Mouse (Mus musculus) layer of hippocampus, postnatal 36 days (tissue): Measurements from ENCODE around the gene Gm42906. TPM values are rescaled to one million over a fixed set of nuclear protein-coding genes. Genes with fewer than 3 reads are reported as not detected.

Source experiments
- DNase-seq, 2 experiments: peaks; one replicate each; pipeline ENCODE4 v3.0.0; 2022
- total RNA-seq, 2 experiments: library from RNA; stranded (reverse); gene quantifications; 2 replicates each; pipeline ENCODE4 v1.2.3; 2021

Gm42906 gene
- total RNA-seq, 2 experiments from 2014 or later: not detected

- no peak for DNase-seq
Observed at GRCm38 (mm10) chr5:151187336-151187735, 240.6 kb downstream of the Gm42906 start.

- no peak for DNase-seq
Observed at GRCm38 (mm10) chr5:151185286-151185856, 242.6 kb downstream of the Gm42906 start.

DNA sequence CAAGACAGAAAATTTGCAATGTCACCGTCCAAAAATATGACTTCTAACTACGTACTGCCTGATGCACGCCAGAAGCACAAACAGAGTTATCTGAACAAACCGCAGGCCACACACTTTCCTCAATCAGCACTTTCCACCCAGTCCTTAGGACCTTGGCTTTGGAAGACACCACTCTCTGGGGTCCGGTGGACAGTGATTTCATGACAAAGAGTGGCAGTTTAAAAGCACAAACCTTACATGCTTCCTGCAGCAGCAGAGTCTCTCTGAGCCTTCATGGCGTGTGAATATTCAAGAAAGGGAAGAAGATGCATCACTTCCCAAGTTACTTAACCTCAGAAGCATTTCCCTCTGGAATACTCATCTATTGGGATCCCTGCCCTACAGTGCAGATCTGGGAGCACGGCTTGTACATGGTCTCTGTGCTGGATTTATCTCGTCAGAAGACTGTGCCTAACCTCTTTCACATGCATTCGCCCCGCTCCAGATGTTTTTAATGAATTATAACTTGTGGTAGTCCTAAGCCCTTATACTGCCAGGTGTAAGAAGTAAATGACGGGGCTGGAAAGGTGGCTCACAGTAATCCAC, 244.2 kb downstream of the Gm42906 start:
- no peak for DNase-seq

- no peak for DNase-seq
Observed at GRCm38 (mm10) chr5:151181288-151181687, 246.7 kb downstream of the Gm42906 start.

DNA sequence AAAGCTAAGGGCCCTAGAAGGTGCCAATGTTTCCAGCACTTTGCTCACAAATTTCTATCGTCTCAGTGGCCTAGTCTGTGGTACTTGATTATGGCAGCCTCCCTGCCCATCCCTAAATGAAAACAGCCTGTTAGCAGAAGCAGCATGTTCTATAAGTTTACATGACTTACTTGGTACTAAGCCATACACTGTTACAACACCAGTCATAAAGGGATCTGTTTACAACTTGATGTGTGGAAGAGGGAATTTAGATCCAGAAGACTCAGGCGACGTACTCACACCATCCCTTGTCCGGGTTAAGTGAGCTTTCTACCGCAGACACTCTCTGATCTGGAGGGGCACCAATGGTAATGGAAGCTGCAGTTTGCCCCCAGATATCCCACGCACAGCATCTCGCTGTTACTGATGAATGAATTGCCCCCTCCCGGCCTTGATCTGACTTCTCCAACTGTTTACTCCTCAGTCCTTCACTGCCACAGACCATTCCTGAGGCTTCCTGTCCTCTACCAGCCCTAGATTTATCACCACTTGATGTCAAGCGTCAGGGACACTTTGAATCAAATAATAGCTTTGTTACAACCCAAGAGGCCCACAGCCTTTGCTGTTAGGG, 247.7 kb downstream of the Gm42906 start:
- DNase-seq: no peak

DNA sequence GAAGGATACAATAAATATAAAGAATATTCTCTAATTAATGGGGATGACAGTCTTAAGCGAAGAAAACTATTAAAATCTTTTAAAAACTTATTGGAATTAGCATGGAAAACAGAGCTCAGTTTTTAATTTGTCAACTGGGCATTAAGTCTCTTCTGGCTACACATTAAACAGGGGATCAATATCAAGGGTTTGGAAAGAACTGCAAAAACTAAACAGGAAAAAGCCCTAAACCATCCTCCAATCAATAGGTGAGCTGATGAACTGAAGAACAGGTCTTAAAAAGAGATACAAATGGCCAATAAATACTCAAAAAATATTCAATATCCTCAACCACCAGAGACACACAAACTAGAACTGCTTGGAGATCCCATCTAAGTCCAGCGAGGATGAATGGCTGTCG, 250.8 kb downstream of the Gm42906 start:
- no peak for DNase-seq

DNA sequence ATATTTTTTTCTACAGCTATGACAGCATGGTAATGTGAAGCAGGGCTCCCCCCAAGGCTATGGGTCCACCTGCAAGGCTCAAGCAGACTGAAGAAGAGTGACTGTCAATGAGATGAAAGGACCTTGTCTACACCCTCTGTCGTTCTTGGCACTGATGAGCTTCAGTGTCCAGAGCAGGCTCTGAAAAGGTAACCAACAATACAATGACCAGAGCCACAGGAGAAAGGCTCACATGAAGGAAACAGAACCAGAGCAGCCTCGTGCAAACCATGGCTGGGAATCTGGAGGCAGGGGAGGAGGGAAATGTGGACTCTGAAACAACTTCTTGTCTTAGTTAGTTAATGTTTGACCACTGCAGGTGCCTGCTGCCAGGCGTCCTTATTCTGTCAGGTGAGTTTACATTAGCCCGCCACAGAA, 252.1 kb downstream of the Gm42906 start:
- DNase-seq: no peak

DNA sequence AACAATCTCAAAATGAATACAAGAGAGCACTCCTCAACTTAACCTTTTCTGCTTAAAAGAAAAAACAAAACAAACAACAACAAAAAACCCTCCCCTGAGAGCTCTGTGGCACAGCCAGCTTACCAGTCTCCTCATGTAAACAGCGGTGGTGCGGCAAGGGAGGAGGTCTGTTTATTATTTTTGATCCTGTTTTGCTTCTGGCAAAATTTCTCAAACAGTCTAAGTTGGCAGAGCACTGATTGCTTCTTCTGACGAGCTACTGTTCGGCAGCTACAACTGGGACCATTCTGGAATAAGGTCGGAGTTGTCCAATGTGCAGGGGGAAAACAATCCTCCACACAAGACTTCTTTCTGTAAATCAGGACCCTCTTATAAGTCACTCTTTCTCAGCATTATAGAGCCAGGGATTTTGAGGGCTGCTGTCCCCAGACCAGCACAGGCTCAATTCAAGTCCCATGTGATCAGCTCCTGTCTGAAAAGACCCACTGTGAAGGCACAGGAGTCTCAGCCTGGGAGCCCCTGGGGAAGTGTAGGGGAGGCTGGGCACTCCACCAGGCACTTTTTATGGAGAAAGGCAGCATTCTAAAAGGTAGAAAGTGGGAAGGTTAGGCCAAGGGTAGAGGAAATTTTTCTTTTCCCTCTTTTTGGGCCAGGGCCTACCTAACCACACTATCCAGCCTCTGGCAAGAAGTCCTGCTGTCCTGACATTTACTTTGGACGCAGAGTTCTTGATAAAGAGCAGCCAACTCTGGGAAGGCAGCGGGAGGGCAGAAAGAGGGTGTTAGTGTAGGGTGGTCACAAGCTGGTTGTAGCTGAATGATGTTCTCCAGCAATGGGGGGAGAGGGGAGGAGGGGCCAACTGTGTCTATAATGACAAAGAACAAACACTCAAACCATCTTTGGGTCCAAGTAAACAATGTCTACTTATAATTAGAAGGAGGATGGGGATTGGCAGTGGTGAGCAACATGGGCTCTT, 253.2 kb downstream of the Gm42906 start:
- peak in 1 of 2 experiments; percentile 11 for DNase-seq

GRCm38 (mm10) chr5:151173774-151174173, 254.2 kb downstream of the Gm42906 start:
- DNase-seq: no peak

GRCm38 (mm10) chr5:151170168-151170750, 257.7 kb downstream of the Gm42906 start:
- DNase-seq: no peak

DNA sequence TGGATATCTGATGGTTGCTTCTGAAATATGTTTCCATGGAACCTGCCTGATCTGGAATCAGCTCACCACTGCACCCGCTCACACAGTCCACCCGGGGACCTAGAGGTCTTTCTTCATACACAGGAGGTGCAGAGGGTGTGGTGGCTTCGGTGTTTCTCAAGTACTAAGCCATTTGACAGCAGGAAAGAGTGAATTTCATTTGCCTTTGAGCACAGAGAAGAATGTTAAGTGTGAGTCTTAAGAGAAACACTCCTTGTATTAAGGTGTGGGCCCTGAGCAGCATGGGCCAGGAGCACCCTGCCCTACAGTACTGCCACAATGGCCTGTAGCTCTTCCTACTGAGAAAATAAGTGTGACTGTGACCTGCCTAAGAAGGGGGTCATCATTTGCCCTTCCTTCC, 259.8 kb downstream of the Gm42906 start:
- no peak for DNase-seq

DNA sequence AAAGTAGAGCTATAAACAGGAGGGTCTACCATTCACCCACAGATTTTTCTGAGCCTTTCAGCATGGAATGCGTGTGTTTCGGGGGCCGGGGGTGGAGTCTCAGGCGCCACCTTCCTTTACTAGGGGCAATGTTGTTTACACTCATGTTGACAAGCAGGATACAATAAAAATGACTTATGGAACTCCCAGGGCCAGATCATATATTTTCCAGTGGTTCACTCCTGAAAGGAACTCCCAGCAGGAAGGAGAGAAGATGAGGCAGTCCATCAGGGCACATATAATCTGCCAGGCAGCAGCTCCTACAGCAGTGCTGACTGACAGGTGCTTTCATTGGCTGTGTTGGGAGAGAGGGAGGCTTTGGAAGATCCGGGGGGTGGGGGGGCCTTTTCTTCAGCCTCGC, 260.3 kb downstream of the Gm42906 start:
- no peak for DNase-seq

DNA sequence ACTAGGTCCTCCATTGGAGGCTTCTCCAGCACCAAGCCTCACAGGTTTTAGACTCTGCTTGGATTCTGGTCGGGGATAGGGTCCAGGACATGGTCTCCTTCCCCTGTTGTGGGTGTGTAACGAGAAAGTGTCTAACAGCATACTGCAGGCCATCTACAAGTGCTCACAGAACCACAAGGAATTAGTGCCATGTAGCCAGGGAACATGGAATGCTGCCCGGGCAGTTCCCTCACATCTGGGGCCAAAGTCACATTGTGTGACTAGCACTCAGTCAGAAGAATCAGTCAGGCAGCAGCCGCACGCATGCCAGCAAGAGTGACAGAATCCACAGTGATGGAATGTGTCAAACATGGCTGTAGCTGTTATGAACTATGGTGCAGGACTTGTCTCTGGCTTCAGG, 261.7 kb downstream of the Gm42906 start:
- peak; percentile 28 to 53 for DNase-seq

GRCm38 (mm10) chr5:151165381-151166016, 262.5 kb downstream of the Gm42906 start:
- no peak for DNase-seq

- DNase-seq: no peak
Observed at GRCm38 (mm10) chr5:151164815-151165214, 263.1 kb downstream of the Gm42906 start.

GRCm38 (mm10) chr5:151162642-151163041, 265.3 kb downstream of the Gm42906 start:
- no peak for DNase-seq

DNA sequence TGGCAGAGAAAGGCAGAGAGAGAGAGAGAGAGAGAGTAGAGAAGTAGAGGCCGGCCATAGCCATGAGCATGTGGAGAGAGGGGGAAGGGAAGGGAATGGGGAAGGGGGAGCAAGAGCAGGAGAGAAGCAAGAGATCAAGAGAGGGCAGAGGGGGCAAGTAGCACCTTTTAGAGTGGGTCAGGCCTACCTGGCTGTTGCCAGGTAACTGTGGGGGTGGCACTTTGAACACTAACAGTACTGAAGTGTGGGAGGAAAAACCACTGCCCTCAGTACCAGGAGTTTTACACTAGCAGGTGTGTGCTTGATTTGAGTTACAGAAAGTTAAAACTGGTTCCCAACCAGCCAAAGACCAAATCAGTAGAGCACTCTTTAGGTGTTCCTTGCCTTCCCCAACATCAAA, 272.7 kb downstream of the Gm42906 start:
- DNase-seq: no peak

DNA sequence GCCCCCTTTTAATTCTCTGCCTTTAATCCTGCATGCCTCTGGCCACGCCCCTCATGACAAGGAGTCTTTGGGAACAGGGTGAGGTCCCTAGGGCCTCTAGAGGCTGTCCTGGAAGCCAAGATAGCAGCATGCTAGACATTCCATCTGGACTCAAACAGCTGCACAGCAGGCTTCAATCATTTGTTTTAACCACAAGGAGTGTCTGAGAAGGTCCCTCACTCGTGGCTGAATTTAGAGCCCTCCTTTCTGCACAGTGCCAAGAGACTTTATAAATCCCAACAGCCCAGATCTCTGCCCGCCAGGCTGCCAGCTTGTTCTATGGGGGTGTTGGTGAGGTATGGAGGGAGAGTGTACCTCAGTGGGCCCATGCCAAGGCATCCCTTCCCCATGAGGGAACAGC, 273.2 kb downstream of the Gm42906 start:
- no peak for DNase-seq

DNA sequence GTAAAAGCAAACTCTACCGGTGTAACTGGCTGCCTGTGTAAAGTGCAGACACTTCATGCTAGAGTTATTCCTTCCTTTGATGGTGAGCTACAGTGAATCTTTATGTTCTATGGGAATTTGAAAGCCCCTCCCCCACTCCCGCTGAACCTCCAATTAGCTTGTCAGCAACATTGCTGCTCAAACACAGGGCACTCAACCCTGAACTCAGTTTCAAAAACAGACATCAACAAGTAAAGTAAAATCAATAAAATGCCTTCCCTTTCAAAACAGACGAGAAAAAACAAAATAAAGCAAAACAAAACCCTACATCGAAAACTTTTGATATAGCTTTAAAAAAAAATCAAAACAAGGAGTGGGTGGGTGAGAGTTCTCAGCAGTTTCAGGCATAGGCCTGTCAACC, 273.9 kb downstream of the Gm42906 start:
- no peak for DNase-seq

DNA sequence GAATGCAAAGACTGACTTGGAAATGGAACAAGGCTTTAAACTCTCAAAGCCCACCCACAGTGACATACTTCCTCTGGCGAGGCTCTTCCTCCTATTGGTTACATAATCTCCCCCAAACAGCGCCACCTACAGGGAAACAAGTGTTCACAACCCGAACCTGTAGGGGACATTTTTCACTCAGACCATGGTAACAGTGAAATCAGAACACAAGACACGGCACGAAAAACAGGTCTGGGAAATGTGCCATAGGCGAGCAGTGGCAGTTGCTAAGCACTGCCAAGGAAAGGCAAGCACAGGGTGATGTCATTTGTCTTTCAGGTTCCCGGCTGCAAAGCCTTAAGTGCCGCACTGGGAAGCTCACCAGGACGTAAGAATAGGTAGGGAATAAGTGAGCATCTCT, 276.4 kb downstream of the Gm42906 start:
- DNase-seq: peak; percentile 19 to 32

DNA sequence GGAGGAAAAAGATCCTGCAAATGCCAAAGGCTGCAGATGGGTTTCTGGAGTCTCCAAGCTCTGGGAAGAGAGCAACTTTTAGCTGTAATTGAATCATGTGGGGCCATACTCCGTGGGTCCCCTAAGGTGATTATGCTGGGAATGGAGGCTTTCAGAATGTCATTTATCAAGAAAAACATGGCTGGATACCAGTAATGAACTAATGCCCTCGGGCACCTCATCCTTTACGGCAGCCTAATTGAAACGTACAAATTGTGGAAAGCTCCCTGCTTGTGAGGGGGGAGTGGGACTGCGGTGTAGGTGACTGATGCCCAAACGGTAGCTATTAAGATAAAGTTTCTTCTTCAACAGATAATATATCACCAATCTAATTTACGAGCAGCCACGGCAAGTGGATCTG, 278.5 kb downstream of the Gm42906 start:
- no peak for DNase-seq

- DNase-seq: no peak
Observed at GRCm38 (mm10) chr5:151148079-151148478, 279.9 kb downstream of the Gm42906 start.
